Mouse (Mus musculus): ENCODE measurements around the gene Cntn5.

Gene Cntn5

DNA sequence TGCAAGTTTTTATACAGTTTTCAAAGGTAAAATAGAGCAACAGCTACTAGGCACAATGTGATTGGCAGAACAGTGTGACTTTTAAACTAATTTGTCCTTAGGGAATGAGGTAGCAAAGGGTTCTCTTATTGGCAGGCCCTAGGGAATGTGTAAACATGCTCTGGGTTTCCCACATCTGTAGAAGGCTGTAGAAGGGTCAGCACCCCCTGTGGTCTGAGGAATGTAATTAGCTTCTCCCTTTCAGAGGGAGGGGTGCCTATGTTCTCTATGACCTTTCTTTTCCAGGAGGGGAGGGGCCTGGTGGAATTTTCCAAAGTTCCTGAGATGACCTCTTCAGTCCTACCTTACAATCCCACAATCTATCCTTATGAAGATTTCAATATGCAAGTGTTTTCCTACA is 673.6 kb downstream of the Cntn5 start:
- no peak for DNase-seq (ENCODE audit: low read depth, low spot score)

DNA sequence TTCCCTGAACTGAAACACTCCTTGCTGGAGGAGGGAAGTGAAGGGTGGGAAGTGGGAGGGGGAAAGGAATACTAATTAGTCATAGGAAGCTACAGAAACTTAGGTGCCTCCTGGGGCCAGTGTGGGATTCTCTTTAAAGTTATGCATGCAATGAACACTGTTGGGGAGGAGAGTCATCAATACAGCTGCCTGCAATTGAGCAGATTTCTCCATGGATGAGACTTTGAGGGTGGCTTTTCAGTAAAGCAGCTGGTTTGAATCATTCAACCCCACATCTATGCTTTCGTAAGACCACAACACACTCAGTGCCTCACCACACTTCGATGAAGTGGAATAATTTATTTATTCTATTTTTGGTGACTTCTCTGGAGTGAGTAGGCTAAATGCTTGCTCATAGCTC is 674.9 kb downstream of the Cntn5 start:
- DNase-seq (ENCODE audit: low read depth, low spot score), result no peak

GRCm38 (mm10) chr9:10226013-10226412 is 678.6 kb downstream of the Cntn5 start:
- DNase-seq (ENCODE audit: low read depth, low spot score), result no peak

GRCm38 (mm10) chr9:10186063-10186462 is 718.5 kb downstream of the Cntn5 start:
- DNase-seq (ENCODE audit: low read depth, low spot score), result no peak

DNA sequence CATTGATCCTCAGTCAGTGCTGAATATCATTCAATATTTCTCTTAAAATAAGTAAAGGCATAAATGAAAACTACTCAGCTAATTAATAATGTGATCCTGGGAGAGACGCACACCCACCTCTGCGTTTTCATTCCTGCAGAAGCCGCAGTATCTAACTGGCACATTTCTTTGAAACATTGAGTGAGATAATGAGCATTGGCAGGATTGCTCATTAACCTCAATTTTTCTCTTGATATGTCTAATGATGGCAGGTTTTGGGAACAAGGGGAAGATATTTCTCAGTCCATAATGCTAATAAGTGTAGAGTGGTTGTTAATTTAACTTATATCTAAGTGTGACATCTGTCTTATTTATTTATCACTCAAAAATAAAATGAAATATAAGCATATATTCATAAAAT is 734.0 kb downstream of the Cntn5 start:
- DNase-seq (ENCODE audit: low read depth, low spot score), result no peak

- no peak for DNase-seq (ENCODE audit: low read depth, low spot score)
Measured at GRCm38 (mm10) chr9:10121350-10122057, 783.1 kb downstream of the Cntn5 start.

DNA sequence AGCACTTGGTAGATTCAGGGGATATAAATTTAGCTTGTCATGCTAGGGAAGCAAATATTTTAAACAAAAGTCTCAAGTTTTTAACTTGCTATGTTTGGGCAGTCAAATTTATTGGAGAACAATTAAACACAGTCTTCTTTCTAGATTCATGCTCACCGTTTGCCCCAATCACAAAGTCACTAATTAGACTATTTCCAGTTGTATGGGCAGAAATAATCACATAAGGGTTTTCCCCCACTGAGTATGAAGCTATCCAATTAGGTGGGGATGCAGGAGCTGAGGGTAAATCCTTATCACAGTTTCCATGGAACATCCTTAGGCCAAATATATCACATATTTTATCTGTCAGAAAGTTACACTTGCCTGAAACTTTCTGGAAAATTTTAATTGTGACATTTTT is 788.0 kb downstream of the Cntn5 start:
- no peak for DNase-seq (ENCODE audit: low read depth, low spot score)

DNA sequence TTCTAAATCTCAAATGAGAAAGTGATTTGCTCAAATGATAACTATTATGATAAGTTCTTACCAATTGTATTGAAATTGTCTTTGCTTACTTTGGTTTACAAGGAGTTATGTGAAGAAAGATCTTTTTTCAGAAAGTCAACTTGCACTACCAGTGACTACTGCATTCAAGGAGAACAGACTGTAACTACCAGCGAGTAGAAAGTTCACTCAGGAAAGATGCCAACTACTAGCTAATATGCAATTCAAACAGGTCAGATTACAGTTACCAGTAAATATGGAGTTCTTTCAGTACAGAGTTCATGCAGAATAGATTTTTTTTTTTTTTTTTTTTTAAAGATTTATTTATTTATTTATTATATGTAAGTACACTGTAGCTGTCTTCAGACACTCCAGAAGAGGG is 795.4 kb downstream of the Cntn5 start:
- no peak for DNase-seq (ENCODE audit: low read depth, low spot score)

- no peak for DNase-seq (ENCODE audit: low read depth, low spot score)
Measured at GRCm38 (mm10) chr9:10107861-10108260, 796.7 kb downstream of the Cntn5 start.

GRCm38 (mm10) chr9:10101812-10102440 is 802.6 kb downstream of the Cntn5 start:
- DNase-seq (ENCODE audit: low read depth, low spot score), result no peak

GRCm38 (mm10) chr9:10076282-10076681 is 828.3 kb downstream of the Cntn5 start:
- no peak for DNase-seq (ENCODE audit: low read depth, low spot score)

- no peak for DNase-seq (ENCODE audit: low read depth, low spot score)
Measured at GRCm38 (mm10) chr9:10073401-10073800, 831.2 kb downstream of the Cntn5 start.

DNA sequence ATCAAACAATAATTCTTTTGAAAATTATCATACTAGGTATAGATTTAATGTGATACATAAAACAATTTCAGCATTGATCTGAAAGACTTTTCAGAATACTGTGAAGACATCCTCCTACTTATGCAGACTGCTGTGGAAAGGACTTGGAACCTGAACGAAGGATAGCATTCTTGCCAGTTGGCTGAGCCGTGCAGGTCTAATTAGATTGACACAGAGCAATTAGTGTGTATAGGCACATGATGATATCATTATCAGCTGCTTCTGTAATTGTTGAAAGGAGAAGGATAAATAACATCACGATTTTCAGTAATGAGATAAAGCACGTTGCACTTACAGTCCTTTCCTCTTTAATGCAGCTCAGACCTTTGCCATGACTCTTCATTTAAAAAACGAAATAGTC is 831.7 kb downstream of the Cntn5 start:
- DNase-seq (ENCODE audit: low read depth, low spot score), result no peak

DNA sequence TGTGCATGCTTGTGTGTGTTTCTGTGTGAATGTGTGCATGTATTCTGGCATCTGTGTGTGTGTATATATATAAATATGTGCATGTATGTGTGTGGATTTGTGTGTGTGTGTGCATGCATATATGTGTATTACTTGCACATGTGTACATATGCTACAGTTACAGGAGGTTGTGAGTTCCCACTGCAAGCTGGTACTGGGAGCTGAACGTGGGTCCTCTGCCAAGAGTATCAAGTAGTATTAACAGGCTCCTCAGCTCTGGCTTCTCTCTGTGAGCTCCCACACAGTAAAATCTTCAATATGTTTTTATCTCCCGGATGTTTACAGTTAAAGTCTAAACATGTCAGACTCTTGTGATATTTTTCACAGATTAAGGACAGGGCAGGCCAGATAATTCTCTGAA is 833.3 kb downstream of the Cntn5 start:
- DNase-seq (ENCODE audit: low read depth, low spot score), result no peak

DNA sequence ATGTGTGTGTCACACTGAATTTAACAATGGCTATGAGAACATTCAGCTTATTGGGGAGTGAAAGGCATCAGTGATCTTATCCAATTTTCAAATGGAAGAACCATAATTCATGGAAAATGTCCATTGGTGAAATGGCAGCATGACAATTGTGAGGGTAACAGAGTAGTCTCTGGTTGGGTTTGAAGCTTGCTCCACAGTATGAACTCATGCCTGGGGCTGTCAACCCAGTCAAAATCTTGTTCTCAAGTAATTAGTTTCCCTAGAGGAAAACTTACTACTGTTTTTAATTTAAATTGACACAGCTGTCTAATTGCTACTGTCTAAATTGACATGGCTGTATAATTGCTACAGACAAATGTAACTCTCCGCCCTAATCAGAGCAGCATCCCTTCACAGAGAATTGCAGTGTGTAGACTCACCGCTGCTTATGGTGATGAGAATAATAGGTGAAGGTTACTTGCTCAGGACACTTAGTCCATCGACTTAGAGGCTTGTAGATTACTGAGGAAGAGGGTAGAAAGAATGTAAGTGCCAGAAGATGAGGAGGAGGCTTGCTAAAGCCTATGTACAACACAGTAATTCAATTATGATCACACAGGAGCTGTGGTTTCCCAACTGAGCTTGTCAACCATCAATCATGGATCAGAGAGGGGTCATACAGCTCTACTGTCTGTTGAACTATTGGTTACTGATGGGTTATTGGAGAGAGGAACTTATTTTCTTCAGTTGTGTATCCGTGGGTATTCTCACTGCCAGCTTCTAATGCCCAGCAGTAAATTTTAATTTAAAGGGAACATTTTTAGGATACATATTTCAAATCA is 859.4 kb downstream of the Cntn5 start:
- DNase-seq (ENCODE audit: low read depth, low spot score), result no peak

DNA sequence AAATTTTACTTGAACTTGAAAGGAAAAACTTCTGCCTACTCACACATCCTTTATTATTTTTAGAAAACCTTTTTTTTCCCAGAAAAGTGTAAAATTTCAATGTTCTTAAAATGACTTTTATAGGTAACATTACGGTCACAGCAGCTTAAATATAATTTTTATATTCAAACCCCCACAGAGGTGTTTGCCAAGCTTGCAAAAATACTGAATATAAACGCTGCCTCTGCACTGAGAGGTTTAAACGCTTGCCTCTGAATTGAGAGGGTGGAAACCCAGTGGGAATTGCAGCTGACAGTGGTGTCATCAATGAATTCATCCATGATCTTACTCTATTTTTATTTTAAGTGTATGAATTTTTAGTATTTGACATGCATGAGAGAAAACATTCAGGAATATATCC is 861.6 kb downstream of the Cntn5 start:
- no peak for DNase-seq (ENCODE audit: low read depth, low spot score)

- no peak for DNase-seq (ENCODE audit: low read depth, low spot score)
Measured at GRCm38 (mm10) chr9:10015129-10015528, 889.4 kb downstream of the Cntn5 start.

GRCm38 (mm10) chr9:9984028-9984427 is 920.5 kb downstream of the Cntn5 start:
- no peak for DNase-seq (ENCODE audit: low read depth, low spot score)

DNA sequence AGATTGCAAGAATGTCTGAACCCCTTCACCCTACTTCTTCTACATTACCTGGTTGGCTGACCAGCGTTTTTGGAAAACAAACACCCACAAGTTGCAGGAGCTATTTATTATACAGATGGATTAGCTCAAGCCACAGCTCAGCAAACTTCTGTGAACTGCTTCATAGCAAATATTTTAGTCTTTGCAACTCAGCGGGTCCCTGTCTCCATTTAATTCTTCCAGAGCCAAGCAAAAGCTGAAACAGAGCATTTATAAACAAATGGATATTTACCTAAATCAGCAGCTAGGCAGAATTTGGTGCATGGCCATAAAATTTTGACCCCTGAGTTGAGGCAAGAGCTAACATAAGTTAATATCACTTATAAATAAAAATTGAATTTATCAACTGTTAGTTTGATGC is 921.4 kb downstream of the Cntn5 start:
- DNase-seq (ENCODE audit: low read depth, low spot score), result no peak

DNA sequence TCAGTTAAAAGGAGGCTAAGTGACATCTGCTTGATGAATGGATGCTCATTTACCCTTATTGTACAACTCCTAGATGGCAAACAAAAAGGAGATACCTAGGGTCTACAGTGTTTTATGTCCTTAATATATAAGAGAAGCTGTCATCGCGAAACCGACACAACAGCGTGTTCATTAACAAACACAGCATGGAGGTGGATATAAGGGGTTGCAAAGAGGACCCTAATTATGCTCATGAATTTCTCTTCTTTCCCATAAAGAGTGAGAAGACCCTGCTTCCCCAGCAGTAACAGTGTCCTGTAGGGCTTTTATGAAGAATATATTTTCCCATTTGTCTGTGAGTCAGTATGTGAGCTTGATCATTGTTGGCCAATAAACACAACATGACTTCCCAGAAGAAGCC is 939.2 kb downstream of the Cntn5 start:
- DNase-seq (ENCODE audit: low read depth, low spot score), result no peak

DNA sequence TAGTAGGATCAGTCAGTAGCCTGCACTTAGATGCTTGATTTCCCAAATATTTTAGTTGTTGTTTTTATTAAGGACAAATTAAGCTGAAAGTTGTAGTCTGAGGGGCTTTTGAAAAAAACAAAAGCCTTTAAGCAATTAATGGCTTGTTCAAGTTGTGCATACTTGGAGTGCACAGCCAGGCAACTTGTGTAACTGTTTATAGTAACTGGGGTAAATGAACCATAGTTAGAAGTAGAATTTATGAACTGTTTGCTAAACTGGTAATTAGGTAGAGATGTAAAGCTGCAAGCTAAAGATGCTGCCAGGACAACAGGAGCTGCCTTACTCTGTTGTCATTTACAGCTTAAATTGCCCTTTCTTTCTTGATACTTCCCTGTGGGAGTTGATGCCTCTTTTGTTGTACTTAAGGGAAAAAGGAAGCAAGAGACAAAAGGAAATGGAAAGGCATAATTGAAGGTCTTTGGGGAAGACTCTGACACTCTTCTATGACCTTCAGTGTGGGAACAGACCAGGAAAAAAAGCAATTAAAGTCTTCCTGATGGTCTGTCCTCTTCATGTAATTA is 943.9 kb downstream of the Cntn5 start:
- DNase-seq (ENCODE audit: low read depth, low spot score), result no peak

- no peak for DNase-seq (ENCODE audit: low read depth, low spot score)
Measured at GRCm38 (mm10) chr9:9949346-9949745, 955.2 kb downstream of the Cntn5 start.
